Mouse (Mus musculus) stomach, embryonic 15.5 days (tissue): ENCODE data around the gene Krt33b. TPM values are rescaled to one million over a fixed set of nuclear protein-coding genes. Genes with fewer than 3 reads are reported as not detected.

ENCODE experiments used
- ATAC-seq: fragments of 200-750 bp; cut with Nextera tagmentation; 2 replicates; pipeline ENCODE4 v1.8.0; 2017; ENCODE audit warnings: low read depth, moderate number of reproducible peaks, moderate TSS enrichment; ENCODE audit not compliant: insufficient read depth, low FRiP score
- H3K27ac ChIP-seq: fragments of 300-500 bp; sonication (generic); 2 replicates; pipeline ENCODE4 v1.5.1; 2015; ENCODE audit warnings: mild to moderate bottlenecking, inconsistent platforms
- H3K27me3 ChIP-seq: fragments of 300-500 bp; sonication (generic); replicated peaks from 2 replicates; pipeline ENCODE4 v1.6.1; 2015; ENCODE audit warnings: inconsistent platforms
- H3K36me3 ChIP-seq: fragments of 300-500 bp; sonication (generic); 2 replicates; pipeline ENCODE4 v1.6.1; 2015; ENCODE audit warnings: inconsistent platforms
- H3K4me1 ChIP-seq: fragments of 300-500 bp; sonication (generic); 2 replicates; pipeline ENCODE4 v1.6.1; 2015; ENCODE audit warnings: inconsistent platforms
- H3K4me2 ChIP-seq: fragments of 300-500 bp; sonication (generic); 2 replicates; pipeline ENCODE4 v1.6.1; 2015; ENCODE audit warnings: mild to moderate bottlenecking, inconsistent platforms
- H3K4me3 ChIP-seq: fragments of 300-500 bp; sonication (generic); replicated peaks from 2 replicates; pipeline ENCODE4 v1.5.1; 2015; ENCODE audit warnings: inconsistent platforms
- H3K9ac ChIP-seq: fragments of 300-500 bp; sonication (generic); 2 replicates; pipeline ENCODE4 v1.6.1; 2015; ENCODE audit warnings: inconsistent platforms
- H3K9me3 ChIP-seq: fragments of 300-500 bp; sonication (generic); 2 replicates; pipeline ENCODE4 v1.6.1; 2016; ENCODE audit warnings: inconsistent platforms
- WGBS: fragments of 180-500 bp; shearing (Covaris S2); methylation state at CpG from one replicate; pipeline ENCODE4 v1.1.7; 2015; 5-methylcytosine and 5-hydroxymethylcytosine counted together
- polyA plus RNA-seq: library from polyadenylated mRNA; unstranded; fragments of >200 nt; fragmentation: Nextera tagmentation; extraction: Ambion mirVana; gene quantifications from 2 replicates; pipeline ENCODE4 v1.2.1, GENCODE M21; 2015

The Krt33b gene
- polyA plus RNA-seq, 1 experiment from 2014 or later = not detected

DNA sequence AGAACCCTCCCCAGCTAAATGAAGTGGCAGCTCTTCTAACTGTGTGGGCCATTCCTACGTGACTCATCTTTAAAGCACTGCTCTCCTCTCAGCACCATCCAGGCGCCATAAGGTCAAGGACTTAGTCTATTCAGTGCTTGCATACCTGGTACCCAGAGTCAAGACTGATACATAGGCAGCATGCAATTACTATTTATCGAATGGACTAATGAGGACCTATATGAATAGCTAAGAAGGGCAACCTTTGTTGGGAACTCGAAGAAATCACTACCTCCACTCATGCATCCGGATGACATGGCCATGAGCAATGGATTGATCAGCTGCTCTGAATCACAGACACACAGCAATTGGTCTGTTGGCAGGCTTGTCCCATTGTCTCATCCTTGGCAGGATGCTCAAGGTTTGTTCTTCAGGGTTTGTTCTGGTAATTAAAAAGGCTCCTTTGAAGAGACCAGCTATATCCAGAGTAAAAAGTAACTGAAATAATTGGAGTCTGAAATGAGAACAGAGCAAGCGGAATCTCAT lies 39.7 kb downstream of the Krt33b start:
- H3K4me1 ChIP-seq = no peaks in the 10 kb centered on the region

DNA sequence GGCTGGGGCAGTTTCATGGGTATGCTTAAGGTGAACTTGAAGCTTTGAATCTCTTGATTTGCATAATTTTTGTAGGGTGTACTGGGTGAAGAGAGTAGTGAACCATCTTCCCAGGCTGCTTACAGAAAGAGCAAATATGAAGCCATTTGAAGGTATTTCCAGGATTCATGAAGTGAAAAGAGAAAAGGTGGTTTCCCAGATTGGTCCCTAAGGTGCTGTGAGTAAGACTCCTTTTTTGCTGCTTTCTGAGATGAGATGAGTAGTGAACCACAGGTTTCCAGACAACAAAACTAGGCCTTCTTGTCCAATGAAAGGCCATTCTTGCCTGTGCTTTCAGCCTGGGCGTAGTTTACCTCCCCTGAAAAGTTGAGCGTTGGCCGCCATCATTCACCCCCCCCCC lies 41.1 kb downstream of the Krt33b start:
- Histone ChIP-seq H3K36me3 (no peaks in the 10 kb centered on the region), H3K9ac (no peak overlapping the region), H3K27ac (no peak overlapping the region), H3K4me2 (no peak overlapping the region), H3K9me3 (no peaks in the 10 kb centered on the region), H3K27me3 (no peaks in the 10 kb centered on the region), H3K4me1 (no peaks in the 10 kb centered on the region), H3K4me3 (no peak overlapping the region)
- no peak for ATAC-seq
- WGBS = 83% methylated on average over 3 of the region's 3 CpGs

More for the DNA sequence above, 39.7 kb downstream of the Krt33b start:
- Histone ChIP-seq H3K27me3 (no peaks in the 10 kb centered on the region), H3K27ac (no peak overlapping the region), H3K36me3 (no peaks in the 10 kb centered on the region), H3K4me2 (no peak overlapping the region), H3K9ac (no peak overlapping the region), H3K9me3 (no peaks in the 10 kb centered on the region), H3K4me3 (no peak overlapping the region)
- ATAC-seq = no peak
- WGBS = 77% methylated on average over 6 of the region's 6 CpGs

DNA sequence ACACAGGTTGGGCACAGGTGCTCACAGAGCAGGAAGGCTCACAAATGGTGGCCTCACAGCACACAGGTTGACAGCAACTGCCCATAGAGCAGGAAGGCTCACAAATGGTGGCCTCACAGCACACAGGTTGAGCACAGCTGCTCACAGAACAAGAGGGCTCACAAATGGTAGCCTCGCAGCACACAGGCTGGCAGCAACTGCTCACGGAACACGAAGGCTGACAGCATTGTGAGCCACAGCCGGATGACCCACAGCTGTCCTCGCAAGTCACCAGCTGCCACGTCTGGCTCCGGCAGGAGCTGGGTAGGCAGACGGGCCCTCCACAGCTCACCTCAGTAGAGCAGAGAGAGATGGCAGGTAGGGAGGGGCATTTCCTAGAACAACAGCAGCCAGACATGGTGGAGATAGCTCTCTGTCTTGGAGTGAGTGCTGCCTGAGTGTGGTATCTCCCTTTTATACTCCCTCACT lies 43.5 kb downstream of the Krt33b start, which contains the start of gene Krtap16-1:
Krtap16-1 (minus strand) TSS at position 418 of the 468 bp plus-strand sequence.
- Histone ChIP-seq H3K4me2 (no peak within 1 kb of the TSS), H3K9ac (no peak within 1 kb of the TSS), H3K9me3 (no peaks in the 10 kb centered on the region), H3K36me3 (no peaks in the 10 kb centered on the region), H3K27ac (no peak within 1 kb of the TSS), H3K27me3 (no peaks in the 10 kb centered on the region), H3K4me1 (no peaks in the 10 kb centered on the region), H3K4me3 (no peak within 1 kb of the TSS)
- no peak for ATAC-seq
- WGBS = 68% methylated on average over 8 of the region's 8 CpGs

DNA sequence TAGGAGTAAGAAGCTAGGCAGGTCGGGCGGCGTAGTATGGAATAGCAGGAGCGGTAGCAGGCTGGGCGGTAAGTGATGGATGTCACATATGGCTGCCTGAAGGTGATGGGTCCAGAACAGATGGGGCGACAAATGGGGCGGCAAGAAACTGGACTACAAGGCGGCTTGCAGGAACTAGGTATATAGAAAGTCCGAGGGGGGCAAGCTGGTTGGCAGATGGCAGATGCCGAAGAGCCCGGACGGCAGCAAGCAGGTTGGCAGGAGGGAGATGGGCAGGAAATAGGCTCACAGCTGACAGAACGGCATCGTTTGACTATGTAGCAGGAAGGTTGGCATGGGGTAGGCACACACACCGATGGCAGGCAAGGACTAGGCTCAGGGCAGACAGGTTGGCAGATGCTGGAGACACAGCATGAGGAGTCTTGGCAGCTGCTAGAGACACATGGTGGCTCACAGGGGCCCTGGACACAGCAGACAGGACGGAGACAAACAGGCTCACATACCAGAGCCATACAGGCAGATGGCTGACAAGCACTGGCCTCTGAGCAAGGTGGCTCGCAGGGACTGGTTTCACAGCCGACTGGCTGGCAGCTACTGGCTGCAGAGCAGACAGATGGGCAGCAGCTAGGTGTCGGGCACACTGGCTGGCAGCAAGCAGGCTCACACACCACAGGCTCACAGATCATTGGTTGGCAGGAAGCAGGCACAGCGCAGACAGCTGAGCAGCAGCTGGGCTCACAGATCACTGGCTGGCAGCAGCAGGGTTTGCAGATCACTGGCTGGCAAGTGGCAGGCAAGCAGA lies 44.2 kb downstream of the Krt33b start:
- H3K4me2 ChIP-seq = no peak overlapping the region
- 80% methylated on average over 20 of the region's 20 CpGs for WGBS
- H3K36me3 ChIP-seq = no peaks in the 10 kb centered on the region
- no peaks in the 10 kb centered on the region for H3K9me3 ChIP-seq
- no peak overlapping the region for H3K27ac ChIP-seq
- no peak overlapping the region for H3K9ac ChIP-seq
- ATAC-seq = no peak
- H3K4me3 ChIP-seq = no peak overlapping the region
- no peaks in the 10 kb centered on the region for H3K27me3 ChIP-seq
- H3K4me1 ChIP-seq = no peaks in the 10 kb centered on the region

DNA sequence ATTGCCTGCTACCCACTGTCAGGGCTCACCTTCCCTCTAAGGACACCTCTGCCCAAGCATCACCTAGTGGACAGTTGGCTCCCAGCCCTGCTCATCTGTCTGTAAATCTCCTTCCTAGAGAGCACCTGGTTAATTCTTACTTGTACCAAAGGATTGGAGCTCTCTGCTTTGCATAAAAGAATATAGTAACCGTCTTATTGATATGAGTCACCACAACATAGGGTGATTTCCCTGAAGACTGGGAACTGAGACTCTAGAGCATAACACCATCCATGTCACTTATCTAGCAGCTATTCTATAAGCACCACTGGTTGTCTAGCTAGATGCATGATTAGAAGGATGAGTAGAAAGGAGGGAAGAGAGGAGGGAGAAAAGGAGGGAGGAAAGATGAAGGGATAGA lies 46.2 kb downstream of the Krt33b start:
- Histone ChIP-seq H3K36me3 (no peaks in the 10 kb centered on the region), H3K4me3 (no peak overlapping the region), H3K27ac (no peak overlapping the region), H3K9me3 (no peaks in the 10 kb centered on the region), H3K27me3 (no peaks in the 10 kb centered on the region), H3K4me1 (no peaks in the 10 kb centered on the region), H3K9ac (no peak overlapping the region), H3K4me2 (no peak overlapping the region)
- WGBS = 93% methylated on average over 1 of the region's 1 CpGs
- no peak for ATAC-seq

DNA sequence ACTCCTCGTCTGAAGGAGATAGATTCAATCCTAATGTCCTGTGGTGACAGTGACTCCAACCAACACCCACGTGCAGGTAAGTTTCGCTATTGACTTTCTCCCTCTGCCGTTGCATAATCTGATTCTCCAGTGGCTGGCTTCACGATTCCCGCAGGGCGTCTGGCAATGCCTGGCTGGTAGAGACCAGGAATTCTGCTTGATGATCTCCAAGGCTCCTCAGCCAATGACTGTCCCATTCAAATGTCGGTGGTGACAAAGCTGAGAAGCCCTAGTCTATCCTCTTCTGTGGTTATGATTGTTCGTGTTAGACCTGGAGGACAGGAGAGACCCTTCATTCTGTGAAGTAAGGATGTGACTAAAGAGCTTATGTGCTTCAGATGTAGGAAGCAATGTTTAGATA lies 46.9 kb downstream of the Krt33b start:
- Histone ChIP-seq H3K4me3 (no peak overlapping the region), H3K27me3 (no peaks in the 10 kb centered on the region), H3K4me1 (no peaks in the 10 kb centered on the region), H3K9me3 (no peaks in the 10 kb centered on the region), H3K36me3 (no peaks in the 10 kb centered on the region), H3K27ac (no peak overlapping the region), H3K4me2 (no peak overlapping the region), H3K9ac (no peak overlapping the region)
- ATAC-seq = no peak
- WGBS = 90% methylated on average over 9 of the region's 9 CpGs

DNA sequence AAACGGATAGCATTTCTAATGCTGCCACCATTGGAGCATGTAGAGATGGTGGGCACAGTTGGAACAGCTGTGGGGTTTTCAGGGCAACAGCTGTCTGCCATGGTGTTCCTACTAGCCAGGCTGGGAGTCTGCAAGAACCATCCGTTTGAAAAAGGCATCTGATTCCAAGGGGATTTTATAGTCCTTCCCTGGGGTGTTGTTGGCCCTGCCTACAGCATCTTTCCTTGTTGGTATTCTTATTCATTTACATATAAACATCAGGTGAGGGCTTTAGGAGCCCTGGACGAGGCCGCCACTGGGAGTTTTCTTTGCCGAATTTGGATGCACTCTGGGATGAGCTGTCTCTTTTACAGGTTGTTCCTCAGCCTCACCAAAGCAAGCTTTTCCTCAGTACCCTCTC lies 50.7 kb downstream of the Krt33b start, which contains the start of gene Krtap29-1:
Krtap29-1 (minus strand) TSS at position 101 of the 400 bp plus-strand sequence.
- Histone ChIP-seq H3K9me3 (no peaks in the 10 kb centered on the region), H3K9ac (no peak within 1 kb of the TSS), H3K4me3 (no peak within 1 kb of the TSS), H3K4me2 (no peak within 1 kb of the TSS), H3K36me3 (no peaks in the 10 kb centered on the region), H3K27me3 (no peaks in the 10 kb centered on the region), H3K4me1 (no peaks in the 10 kb centered on the region), H3K27ac (no peak within 1 kb of the TSS)
- WGBS = 78% methylated on average over 5 of the region's 5 CpGs
- no peak for ATAC-seq

Other genes starting within 250 kb of the Krt33b start
- gene Krtap4-8, start 249.2 kb downstream of the Krt33b start, polyA plus RNA-seq = not detected in 2 replicates
- gene Krtap4-9, start 244.7 kb downstream of the Krt33b start, polyA plus RNA-seq = not detected in 2 replicates
- gene Gm11596, start 236.4 kb downstream of the Krt33b start, polyA plus RNA-seq = not detected in 2 replicates
- gene Gm11569, start 230.9 kb downstream of the Krt33b start, polyA plus RNA-seq = not detected in 2 replicates
- not detected in 2 replicates for gene Gm11554, start 225.4 kb downstream of the Krt33b start, polyA plus RNA-seq
- gene Krtap4-13, start 220.0 kb downstream of the Krt33b start, polyA plus RNA-seq = not detected in 2 replicates
- not detected in 2 replicates for gene Gm11564, start 214.2 kb downstream of the Krt33b start, polyA plus RNA-seq
- gene 2300003K06Rik, start 191.8 kb downstream of the Krt33b start, polyA plus RNA-seq = not detected in 2 replicates
- gene Krtap4-16, start 178.3 kb downstream of the Krt33b start, polyA plus RNA-seq = not detected in 2 replicates
- gene Gm11568, start 172.0 kb downstream of the Krt33b start, polyA plus RNA-seq = not detected in 2 replicates
- gene Gm11559, start 165.4 kb downstream of the Krt33b start, polyA plus RNA-seq = not detected in 2 replicates
- not detected in 2 replicates for gene Krtap9-1, start 156.5 kb downstream of the Krt33b start, polyA plus RNA-seq
- not detected in 2 replicates for gene Gm11567, start 150.7 kb downstream of the Krt33b start, polyA plus RNA-seq
- gene Krtap31-1, start 121.9 kb downstream of the Krt33b start, polyA plus RNA-seq = not detected in 2 replicates
- gene Gm11565, start 115.1 kb downstream of the Krt33b start, polyA plus RNA-seq = not detected in 2 replicates
- gene Krtap31-2, start 93.6 kb downstream of the Krt33b start, polyA plus RNA-seq = not detected in 2 replicates
- gene Krtap9-5, start 81.4 kb downstream of the Krt33b start, polyA plus RNA-seq = not detected in 2 replicates
- not detected in 2 replicates for gene Krtap29-1, start 50.8 kb downstream of the Krt33b start, polyA plus RNA-seq
- not detected in 2 replicates for gene Krtap16-1, start 43.3 kb downstream of the Krt33b start, polyA plus RNA-seq
- gene Krtap17-1, start 35.9 kb downstream of the Krt33b start, polyA plus RNA-seq = 0.30 TPM in 1 of 2 replicates, not detected in the other
- 0.15 and 0.35 TPM in 2 replicates for gene Krt33a, start 13.7 kb downstream of the Krt33b start, polyA plus RNA-seq
- 0.41 and 0.91 TPM in 2 replicates for gene Krt34, start 11.7 kb upstream of the Krt33b start, polyA plus RNA-seq
- gene Krt31, start 20.7 kb upstream of the Krt33b start, polyA plus RNA-seq = 0.46 and 0.69 TPM in 2 replicates
- gene Krt32, start 58.4 kb upstream of the Krt33b start, polyA plus RNA-seq = not detected in 2 replicates
- 0.32 TPM in 1 of 2 replicates, not detected in the other for gene Krt35, start 66.4 kb upstream of the Krt33b start, polyA plus RNA-seq
- gene Krt36, start 75.8 kb upstream of the Krt33b start, polyA plus RNA-seq = 0.13 and 0.37 TPM in 2 replicates
- 397 and 779 TPM in 2 replicates for gene Krt13, start 91.7 kb upstream of the Krt33b start, polyA plus RNA-seq
- gene Krt15, start 106.1 kb upstream of the Krt33b start, polyA plus RNA-seq = 698 and 1,006 TPM in 2 replicates
- 796 and 889 TPM in 2 replicates for gene Krt19, start 118.8 kb upstream of the Krt33b start, polyA plus RNA-seq
- gene Krt9, start 163.4 kb upstream of the Krt33b start, polyA plus RNA-seq = not detected in 2 replicates
- gene Krt14, start 177.7 kb upstream of the Krt33b start, polyA plus RNA-seq = 17.3 and 25.8 TPM in 2 replicates
- 0.68 and 0.80 TPM in 2 replicates for gene Krt16, start 219.0 kb upstream of the Krt33b start, polyA plus RNA-seq
- gene Krt17, start 231.2 kb upstream of the Krt33b start, polyA plus RNA-seq = 24.8 and 28.8 TPM in 2 replicates
- gene Krt42, start 240.0 kb upstream of the Krt33b start, polyA plus RNA-seq = not detected in 2 replicates